Mouse (Mus musculus): ENCODE data around the gene Cdc42bpg.

- TF ChIP-seq CTCF (IDR thresholded peaks at IDR 0.05; ENCODE audit: extremely low read depth, insufficient read depth, insufficient read length, insufficient replicate concordance) (no peak), POLR2A (IDR thresholded peaks at IDR 0.05; ENCODE audit: low read depth, low read length) (no peak)
These were observed 40.4 kb downstream of the Cdc42bpg start for GRCm38 (mm10) chr19:6346661-6347060.

Measured in spleen, adult 2 months (tissue).